Mouse (Mus musculus) hindbrain, postnatal 0 days (tissue): ENCODE data around the gene Apln. TPM values are rescaled to one million over a fixed set of nuclear protein-coding genes. Genes with fewer than 3 reads are reported as not detected.

ENCODE experiments used
- ATAC-seq: fragments of 200-750 bp; cut with Nextera tagmentation; 2 replicates; pipeline ENCODE4 v1.8.0; 2017; ENCODE audit warnings: mild to moderate bottlenecking, moderate TSS enrichment, moderate library complexity
- DNase-seq: peaks from one replicate; pipeline ENCODE4 v3.0.0-alpha.2; 2015; ENCODE audit warnings: low spot score
- H3K27ac ChIP-seq: fragments of 300-500 bp; sonication (generic); 2 replicates; pipeline ENCODE4 v1.5.1; 2014; ENCODE audit warnings: mild to moderate bottlenecking
- H3K27me3 ChIP-seq: fragments of 300-500 bp; sonication (generic); 2 replicates; pipeline ENCODE4 v1.6.1; 2014; ENCODE audit warnings: low read length, mixed read lengths; ENCODE audit not compliant: insufficient read depth
- H3K36me3 ChIP-seq: fragments of 300-500 bp; sonication (generic); 2 replicates; pipeline ENCODE4 v1.6.1; 2014; ENCODE audit warnings: low read length, mixed read lengths; ENCODE audit not compliant: insufficient read depth
- H3K4me1 ChIP-seq: fragments of 300-500 bp; sonication (generic); 2 replicates; pipeline ENCODE4 v1.6.1; 2014; ENCODE audit warnings: antibody characterized with exemption, low read length, mixed read lengths; ENCODE audit not compliant: insufficient read depth
- H3K4me2 ChIP-seq: fragments of 300-500 bp; sonication (generic); 2 replicates; pipeline ENCODE4 v1.6.1; 2014; ENCODE audit warnings: low read depth, mild to moderate bottlenecking, low read length, moderate library complexity, mixed read lengths
- H3K4me3 ChIP-seq: fragments of 300-500 bp; sonication (generic); 2 replicates; pipeline ENCODE4 v1.5.1; 2014; ENCODE audit warnings: low read length
- H3K9ac ChIP-seq: fragments of 300-500 bp; sonication (generic); replicated peaks from 2 replicates; pipeline ENCODE4 v1.6.1; 2014; ENCODE audit warnings: mild to moderate bottlenecking, low read length, moderate library complexity, mixed read lengths
- H3K9me3 ChIP-seq: fragments of 300-500 bp; sonication (generic); 2 replicates; pipeline ENCODE4 v1.6.1; 2016; ENCODE audit warnings: low read length, mixed read lengths
- CTCF ChIP-seq: IDR thresholded peaks from 2 replicates; pipeline ENCODE4 v1.5.1; 2016; ENCODE audit warnings: antibody characterized with exemption, control low read depth, low read depth
- WGBS: fragments of 180-500 bp; shearing (Covaris S2); extraction: QIAGEN DNeasy Blood & Tissue Kit; methylation state at CpG from one replicate; pipeline ENCODE4 v1.1.7; 2014; 5-methylcytosine and 5-hydroxymethylcytosine counted together
- polyA plus RNA-seq: library from polyadenylated mRNA; unstranded; fragments of >200 nt; fragmentation: Nextera tagmentation; extraction: Ambion mirVana; gene quantifications from 2 replicates; pipeline ENCODE4 v1.2.1, GENCODE M21; 2015
- total RNA-seq: library from RNA; depleted of rRNA; stranded (reverse); fragments of >200 nt; gene quantifications from 2 replicates; pipeline ENCODE4 v1.2.3, GENCODE M21; 2014

The Apln gene
- total and polyA plus RNA-seq, 2 experiments from 2014 or later, result 1.7 to 11.1 TPM

DNA sequence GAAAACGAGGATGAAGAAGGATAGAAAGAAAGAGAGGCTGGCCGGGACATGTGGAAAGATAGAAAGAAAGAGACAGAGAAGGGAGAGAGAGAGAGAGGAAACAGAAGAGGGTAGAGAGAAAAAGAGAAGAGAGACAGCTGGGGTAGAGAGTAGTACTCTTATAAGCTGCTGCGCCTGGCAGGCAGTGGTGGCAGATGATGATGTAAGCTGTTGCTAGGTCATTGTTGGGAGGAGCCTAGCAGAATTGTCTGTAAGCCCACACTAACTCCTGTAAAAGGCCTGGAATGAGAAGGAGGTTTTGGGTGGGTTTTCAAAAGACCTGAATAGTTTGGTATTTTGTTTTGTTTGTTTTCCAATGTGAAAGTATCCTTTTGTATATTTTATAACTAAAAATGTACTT, 32.2 kb upstream of the Apln start:
- no peak for ATAC-seq
- Histone ChIP-seq H3K27ac (no peak overlapping the region), H3K27me3 (no peaks in the 10 kb centered on the region), H3K4me1 (no peaks in the 10 kb centered on the region), H3K4me2 (no peak overlapping the region), H3K36me3 (no peaks in the 10 kb centered on the region), H3K9me3 (no peaks in the 10 kb centered on the region), H3K4me3 (no peak overlapping the region), H3K9ac (no peak overlapping the region)
- DNase-seq, result no peak
- TF ChIP-seq CTCF, result no peak
- 76% methylated on average over 3 of the region's 3 CpGs for WGBS

DNA sequence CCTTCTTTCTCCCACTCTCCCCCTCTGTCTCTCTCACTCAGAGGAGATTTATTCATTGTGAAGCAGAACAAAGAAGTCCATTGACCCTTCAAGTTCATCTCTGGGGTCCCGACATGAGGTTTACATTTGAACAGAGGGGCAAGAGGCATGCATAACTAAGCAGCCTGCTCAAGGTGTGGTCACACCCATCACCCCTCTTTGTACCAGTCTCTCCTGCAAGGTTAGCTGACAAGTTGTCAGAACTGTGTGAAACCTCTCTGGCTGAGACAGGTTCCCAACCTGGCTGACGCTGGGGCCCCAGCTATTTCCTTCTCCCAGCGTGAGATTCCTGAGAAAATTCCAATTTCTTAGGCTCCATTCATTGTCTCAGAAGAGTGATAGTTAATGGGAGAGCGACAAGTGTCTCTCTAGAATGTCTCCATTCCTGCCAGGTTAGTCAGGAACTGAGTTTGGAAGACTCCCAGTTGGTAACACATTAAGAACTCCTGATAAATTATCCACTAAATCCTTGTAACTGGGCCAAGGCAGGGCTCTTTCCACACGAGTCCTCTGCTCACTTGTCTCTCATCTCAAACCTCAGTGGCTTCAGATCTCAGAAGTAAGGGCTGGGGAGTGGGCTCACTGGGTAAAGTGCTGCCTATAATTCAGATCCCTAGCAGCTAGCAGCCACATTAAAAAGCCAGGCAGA, 29.7 kb upstream of the Apln start:
- Histone ChIP-seq H3K9me3 (no peaks in the 10 kb centered on the region), H3K9ac (no peak overlapping the region), H3K27me3 (no peaks in the 10 kb centered on the region), H3K27ac (no peak overlapping the region), H3K4me2 (no peak overlapping the region), H3K36me3 (no peaks in the 10 kb centered on the region), H3K4me1 (no peaks in the 10 kb centered on the region), H3K4me3 (no peak overlapping the region)
- no peak for DNase-seq
- WGBS, result 43% methylated on average over 5 of the region's 5 CpGs
- ATAC-seq, result no peak
- TF ChIP-seq CTCF, result no peak

GRCm38 (mm10) chrX:48062481-48062880, 27.8 kb upstream of the Apln start:
- Histone ChIP-seq H3K9ac (no peak overlapping the region), H3K4me1 (no peaks in the 10 kb centered on the region), H3K27me3 (no peaks in the 10 kb centered on the region), H3K36me3 (no peaks in the 10 kb centered on the region), H3K27ac (no peak overlapping the region), H3K4me3 (no peak overlapping the region), H3K9me3 (no peaks in the 10 kb centered on the region), H3K4me2 (no peak overlapping the region)
- 76% methylated on average over 4 of the region's 4 CpGs for WGBS
- TF ChIP-seq CTCF, result no peak
- ATAC-seq (no peak), DNase-seq (no peak)

DNA sequence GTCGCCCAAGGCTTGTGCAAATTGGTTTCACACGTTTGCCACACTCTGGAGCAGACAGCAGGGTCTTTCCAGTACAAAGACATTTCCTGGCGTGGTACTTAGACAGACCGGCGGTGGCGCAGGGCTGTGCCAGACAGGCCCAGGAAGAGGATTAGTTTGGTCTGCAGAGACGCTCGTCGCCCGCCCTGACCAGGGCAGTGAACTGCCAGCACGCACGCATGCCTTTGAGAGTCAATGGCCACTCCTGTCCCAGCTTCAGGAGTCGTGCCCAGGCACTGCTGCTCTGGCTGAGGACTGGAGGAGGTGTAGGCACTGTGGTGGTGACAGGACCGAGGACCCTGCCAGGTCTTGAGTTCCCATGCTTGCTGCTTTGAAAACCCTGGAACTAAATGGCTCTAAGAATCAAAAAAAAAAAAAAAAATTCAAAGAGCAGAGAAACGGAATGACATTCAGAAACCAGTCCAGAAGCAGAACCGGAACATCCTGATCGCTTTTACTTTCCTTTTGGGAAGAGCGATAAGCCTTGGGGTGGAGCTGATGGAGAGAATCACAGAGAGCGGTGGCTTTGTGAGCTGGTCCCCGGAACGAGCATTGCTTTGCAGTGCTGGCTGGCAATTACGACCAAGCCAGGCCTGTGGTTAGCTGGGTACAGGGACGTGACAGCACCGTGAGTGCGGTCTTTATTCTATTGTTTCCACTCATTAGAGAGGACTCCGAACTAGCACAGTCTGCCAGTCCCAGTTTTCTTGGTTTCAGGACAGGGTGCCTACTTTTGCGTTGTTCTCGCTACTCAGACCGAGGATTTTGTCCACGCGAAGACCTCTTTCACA, 19.7 kb upstream of the Apln start:
- Histone ChIP-seq H3K36me3 (no peaks in the 10 kb centered on the region), H3K27ac (no peak overlapping the region), H3K9ac (0 out of 2 replicates have a peak overlapping the region, but pooled peaks have one; percentile 9), H3K9me3 (no peaks in the 10 kb centered on the region), H3K4me1 (no peaks in the 10 kb centered on the region), H3K27me3 (no peaks in the 10 kb centered on the region), H3K4me2 (peak overlapping the region; percentile 56), H3K4me3 (peak overlapping the region; percentile 22)
- DNase-seq (peak; percentile 70), ATAC-seq (peak; percentile 92)
- WGBS, result 36% methylated on average over 31 of the region's 31 CpGs
- peak; percentile 42 for TF ChIP-seq CTCF

DNA sequence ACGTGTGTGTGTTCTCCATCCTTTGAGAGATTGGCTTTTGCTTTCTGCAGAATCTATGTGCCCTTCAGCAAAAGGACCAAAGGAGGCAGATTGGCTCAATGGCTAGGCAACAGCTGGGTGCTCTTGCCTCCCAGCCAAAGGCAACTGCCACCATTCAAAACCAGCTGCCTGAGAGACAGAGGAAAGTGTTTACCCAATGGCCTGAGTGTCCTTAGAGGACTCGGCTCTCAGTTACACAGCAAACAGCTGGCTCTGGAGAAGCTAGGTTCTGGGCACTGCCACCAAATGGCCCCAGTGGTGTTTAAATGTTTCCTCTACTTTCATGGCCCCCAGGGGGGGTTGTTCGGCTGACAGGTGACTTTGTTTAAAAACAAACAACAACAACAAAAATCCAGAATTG, 19.1 kb upstream of the Apln start:
- no peak overlapping the region for H3K27ac ChIP-seq

DNA sequence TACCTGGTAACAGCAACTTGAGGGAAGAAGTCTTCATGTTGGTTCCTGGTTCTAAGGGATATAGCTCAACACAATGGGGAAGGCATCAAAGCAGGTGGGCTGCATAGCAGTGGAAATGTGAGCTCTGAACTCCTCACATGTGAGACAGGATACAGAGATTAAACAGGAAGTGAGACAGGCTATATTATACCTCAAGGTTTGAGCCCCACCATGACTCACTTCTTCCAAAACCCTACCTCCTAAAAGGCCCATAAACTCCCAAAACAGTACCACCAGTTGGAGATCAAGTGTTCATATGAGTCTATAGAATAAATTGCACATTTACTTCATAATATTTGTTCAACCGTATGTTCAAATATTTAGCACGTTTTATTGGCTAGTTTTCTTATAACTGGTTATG, 11.7 kb upstream of the Apln start:
- Histone ChIP-seq H3K9me3 (no peaks in the 10 kb centered on the region), H3K4me2 (no peak overlapping the region), H3K9ac (no peak overlapping the region), H3K4me1 (no peaks in the 10 kb centered on the region), H3K36me3 (no peaks in the 10 kb centered on the region), H3K27me3 (no peaks in the 10 kb centered on the region), H3K27ac (no peak overlapping the region), H3K4me3 (no peak overlapping the region)
- ATAC-seq (no peak), DNase-seq (no peak)
- 73% methylated on average over 2 of the region's 2 CpGs for WGBS
- no peak for TF ChIP-seq CTCF

More for the DNA sequence above, 19.1 kb upstream of the Apln start:
- Histone ChIP-seq H3K4me2 (peak overlapping the region; percentile 56), H3K9ac (0 out of 2 replicates have a peak overlapping the region, but pooled peaks have one; percentile 9), H3K4me1 (no peaks in the 10 kb centered on the region), H3K9me3 (no peaks in the 10 kb centered on the region), H3K4me3 (peak overlapping the region; percentile 22), H3K27me3 (no peaks in the 10 kb centered on the region), H3K36me3 (no peaks in the 10 kb centered on the region)
- WGBS, result 47% methylated on average over 3 of the region's 3 CpGs
- ATAC-seq (no peak), DNase-seq (peak; percentile 2)
- no peak for TF ChIP-seq CTCF
